Mouse (Mus musculus) CD8-positive naive resting alpha-beta T cell, adult 2 months (primary cell): ENCODE data around the gene Rhpn2.
A peak's percentile ranks its signal among the peaks of the same experiment; 100 is the strongest.
"Not testable (repeated sequence)": the region's sequence is repeated elsewhere in the genome, so short reads cannot be mapped to it uniquely, and the experiment has no call there.

Source experiments
- DNase-seq, 2 experiments: peaks; one replicate each; pipeline ENCODE4 v3.0.0; 2022; ENCODE audit warnings: low read depth in 2 of 2, low spot score in 2 of 2

Gene Rhpn2

DNA sequence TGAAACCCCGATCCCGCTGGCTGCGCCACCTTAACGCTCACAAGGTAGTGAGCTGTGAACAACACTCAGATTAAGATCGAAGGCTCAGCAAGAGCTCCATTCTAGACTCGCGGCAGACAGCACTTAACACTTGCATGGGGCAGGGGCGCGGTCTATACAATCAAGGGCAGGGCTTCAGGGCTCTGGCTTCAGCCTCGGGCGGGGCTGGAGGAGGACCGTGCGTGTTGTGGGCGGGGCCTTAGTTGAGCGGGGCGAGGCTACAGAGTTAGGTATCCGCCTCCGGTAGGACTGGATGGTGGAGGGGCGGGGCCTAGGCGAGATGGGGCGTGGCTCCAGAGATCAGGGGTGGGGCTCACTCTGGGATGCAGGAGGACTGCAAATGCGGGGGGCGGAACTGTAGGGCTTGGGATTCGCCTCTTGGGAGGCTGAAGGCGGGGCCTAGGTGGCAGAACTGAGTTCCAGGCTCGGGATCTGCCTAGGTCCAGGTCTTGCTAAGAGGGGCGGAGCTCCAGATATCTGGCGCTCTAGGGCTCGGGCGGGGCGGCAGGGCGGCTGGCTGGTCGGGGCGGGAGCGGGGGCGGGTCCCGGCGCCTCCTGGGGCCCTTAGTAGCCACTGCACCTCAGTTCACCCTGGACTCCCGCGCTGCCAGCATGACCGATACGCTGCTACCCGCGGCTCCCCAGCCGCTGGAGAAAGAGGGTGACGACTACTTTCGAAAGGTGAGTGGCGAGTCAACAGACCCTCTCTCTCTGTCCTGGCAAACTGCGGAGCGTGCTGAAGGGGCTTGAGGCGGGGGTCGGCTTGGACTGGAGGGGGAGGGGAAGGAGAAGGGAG, at the start of gene Rhpn2:
Rhpn2 (plus strand) TSS at position 479 of the 835 bp plus-strand sequence.
- DNase-seq, result peak; percentile 95 to 98

DNA sequence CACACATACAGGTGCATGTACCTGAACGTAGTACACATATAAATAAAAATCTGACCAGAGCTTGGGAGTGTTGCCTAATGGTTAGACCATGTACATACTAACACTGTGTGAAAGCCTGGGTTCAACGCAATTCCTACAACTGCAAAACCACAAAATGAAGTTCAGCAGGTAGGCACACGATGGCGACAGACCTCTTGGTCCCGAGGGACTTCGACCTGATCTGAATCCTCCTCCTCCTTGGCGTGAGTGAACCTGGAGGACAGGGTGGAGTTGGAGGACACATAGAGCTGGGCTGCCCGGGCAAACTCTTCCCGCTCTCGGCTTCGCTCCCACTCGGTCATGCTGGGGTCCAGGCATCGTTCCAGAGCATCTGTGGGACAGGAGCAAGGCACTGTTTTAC, 40.5 kb upstream of the Rhpn2 start:
- no peak for DNase-seq

DNA sequence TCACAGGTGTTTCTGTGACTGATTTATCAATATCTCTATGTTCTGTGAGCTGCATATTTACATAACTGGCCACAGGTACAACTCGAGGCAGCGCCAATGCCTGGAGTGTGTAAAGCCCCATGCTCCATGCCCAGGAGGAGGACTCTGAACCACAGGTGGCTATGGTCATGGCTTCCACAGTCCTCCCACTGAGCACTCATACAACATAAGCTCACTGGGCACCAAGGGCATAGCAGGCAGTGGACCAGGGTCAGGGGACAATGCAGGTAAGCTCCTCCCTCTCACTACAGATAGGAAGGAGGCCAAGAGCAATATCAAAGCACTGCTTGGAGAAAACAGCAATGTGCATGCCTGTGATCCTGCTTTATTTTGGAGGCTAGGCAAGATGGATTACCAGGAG, 38.3 kb upstream of the Rhpn2 start:
- no peak for DNase-seq

DNA sequence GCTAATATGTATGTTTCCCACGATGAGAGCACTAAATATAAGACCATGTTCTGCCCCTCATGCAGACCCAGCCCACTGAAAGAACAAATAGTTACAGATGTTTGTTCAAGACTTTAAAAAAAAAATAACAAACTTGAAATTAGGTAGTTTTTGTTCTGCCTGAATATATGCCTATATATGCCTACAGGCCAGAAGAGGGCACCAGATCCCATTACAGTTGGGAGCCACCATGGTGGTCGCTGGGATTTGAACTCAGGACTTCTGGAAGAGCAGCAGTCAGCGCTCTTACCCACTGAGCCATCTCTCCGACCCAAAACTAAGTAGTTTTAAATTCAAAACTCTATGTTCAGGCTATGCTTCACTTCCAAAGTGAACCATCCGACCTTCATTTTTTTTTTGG, 36.1 kb upstream of the Rhpn2 start:
- DNase-seq, result no peak

DNA sequence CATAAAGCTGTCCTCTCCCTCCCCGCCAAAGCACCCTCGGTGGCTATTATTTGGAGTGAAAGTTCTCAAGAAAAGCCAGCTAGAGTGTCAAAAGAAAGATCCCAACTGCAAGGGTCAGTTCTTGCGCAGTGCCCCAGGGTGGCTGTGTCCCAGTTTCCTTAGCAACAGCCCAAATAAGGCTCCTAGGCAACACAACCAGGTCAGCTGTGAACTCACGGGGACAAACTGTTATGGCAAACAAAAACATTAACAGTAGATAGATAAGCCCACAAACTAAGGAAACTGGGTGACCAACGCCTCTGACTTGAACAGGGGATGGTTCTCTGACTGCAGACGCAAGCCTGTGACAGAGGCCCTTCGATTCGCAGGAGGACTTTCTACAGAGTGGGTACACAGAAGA, 34.3 kb upstream of the Rhpn2 start:
- DNase-seq, result no peak

DNA sequence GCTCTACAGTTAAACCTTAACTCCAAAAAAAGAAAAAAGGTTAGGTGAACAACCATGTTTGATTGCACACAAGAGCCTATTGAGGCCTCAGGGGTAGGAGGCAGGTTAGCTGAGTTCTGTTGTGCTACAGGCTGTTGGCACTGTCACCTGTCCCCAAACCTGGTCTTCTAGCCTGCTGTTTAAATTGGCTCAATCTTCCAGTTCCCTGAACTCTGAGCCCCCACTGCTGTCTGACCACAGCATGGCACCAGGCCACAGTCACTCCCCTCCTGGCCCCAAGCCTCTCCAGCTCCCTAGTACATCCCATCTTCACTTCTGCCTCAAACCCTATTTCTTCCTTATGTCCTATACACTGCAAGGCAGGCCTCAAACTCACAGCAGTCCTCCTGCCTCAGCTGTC, 33.2 kb upstream of the Rhpn2 start:
- DNase-seq, result no peak

DNA sequence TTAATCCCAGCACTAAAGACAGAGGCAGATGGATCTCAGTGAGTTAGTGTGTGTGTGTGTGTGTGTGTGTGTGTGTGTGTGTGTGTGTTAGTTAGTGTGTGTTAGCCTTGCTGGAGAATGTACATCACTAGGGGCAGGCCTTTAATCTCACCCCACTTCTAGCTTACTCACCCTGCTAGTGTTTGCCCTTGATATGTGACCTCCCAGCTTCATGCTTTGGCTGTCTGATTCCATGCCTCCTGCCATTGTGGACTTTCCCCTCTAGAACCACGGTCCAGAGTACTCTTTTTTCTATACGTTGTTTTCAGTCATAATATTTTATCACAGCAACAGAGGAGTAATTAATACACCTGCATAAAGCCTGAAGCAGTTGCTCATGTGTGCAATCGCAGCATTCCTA, 22.8 kb upstream of the Rhpn2 start:
- DNase-seq, result no peak

DNA sequence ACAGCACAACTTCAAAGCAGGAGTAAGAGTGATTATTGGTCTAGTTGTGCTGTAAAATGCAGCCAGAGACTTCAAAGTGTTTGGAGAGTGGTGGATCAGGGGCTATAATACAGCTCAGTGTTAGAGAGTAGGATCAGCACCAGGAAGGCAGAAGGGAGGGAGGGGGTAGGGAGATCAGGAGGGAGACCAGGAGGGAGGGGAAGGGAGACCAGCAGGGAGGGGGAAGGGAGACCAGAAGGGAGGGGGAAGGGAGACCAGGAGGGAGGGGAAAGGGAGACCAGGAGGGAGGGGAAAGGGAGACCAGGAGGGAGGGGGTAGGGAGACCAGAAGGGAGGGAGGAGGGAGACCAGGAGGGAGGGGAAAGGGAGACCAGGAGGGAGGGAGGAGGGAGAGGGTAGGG, 19.8 kb upstream of the Rhpn2 start:
- no peak for DNase-seq

DNA sequence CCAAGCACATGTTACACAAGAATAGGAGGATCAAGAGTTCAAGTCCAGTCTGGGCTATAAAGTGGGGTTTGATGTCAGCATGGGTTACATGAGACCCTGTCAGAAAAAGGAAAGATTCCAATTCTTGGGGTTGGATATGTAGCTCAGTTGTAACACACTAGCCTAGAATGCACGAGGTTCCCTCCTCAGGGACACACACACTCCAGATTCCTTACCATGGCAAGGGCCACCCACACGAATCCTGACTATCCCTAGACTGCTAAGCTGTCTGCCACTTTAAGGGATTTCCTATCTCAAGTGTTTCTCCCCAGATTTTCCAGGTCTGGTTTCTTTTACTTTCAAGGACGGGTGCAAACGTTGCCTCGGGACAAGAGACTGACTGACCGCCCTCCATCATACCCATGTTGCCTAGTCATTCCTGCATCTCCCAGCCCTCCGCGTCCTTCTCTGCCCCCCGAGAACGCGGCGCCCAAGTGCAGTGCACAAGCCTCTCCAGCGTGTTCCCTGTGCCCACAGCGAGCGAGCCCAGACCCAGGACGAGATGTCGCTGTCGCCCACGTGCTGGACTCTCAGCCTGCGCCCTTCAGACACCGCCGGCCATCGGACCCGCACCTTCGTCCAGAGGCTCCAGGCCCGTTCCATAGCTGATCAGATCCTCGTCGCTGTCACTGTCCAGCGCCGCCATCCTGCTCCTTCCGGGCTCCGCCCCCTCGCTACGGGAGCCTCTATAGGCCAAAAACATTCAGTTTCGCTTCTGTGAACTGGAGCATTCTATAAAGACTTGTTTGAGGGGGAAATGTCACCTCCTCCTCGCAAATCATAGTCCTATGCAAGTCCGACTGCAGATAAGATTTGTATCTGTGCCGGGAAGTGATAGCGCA, 16.0 kb upstream of the Rhpn2 start, which contains the start of gene Gpatch1:
Gpatch1 (minus strand) TSS at position 712 of the 881 bp plus-strand sequence.
- DNase-seq, result peak; percentile 84 to 91

DNA sequence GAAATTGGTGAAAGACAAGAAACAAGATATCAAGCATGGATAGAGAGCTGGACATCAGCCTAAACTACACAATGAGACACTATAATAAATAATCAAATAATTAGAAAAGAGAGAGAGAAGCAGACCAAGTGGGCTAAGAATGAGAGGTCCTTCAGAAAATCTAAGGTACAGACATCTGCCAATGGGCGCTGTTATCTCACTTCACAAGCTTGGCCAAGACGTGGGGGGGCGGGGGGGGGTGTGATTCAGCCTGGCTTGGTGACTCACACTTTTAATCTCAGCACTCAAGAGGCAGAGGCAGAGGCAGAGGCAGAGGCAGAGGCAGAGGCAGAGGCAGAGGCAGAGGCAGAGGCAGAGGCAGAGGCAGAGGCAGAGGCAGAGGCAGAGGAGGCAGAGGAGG, 14.7 kb upstream of the Rhpn2 start:
- DNase-seq, result not testable (repeated sequence)

DNA sequence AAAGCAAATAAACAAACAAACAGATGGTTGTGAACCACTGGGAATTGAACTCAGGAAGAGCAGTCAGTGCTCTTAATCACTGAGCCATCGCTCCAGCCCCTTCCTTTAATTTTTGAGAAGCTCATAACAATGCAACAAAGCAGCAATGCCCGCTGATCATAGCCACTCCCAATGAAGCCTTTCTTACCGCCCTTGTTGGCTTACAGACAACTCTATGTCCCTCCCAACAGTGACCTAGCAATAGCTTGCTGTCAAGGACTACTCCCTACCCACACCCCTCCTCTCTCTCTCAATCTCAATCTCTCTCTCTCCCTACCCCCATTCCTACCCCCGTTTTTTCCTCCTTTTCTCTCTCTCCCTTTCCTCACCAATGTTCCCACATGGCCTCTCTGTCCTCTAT, 14.2 kb upstream of the Rhpn2 start:
- DNase-seq, result no peak

DNA sequence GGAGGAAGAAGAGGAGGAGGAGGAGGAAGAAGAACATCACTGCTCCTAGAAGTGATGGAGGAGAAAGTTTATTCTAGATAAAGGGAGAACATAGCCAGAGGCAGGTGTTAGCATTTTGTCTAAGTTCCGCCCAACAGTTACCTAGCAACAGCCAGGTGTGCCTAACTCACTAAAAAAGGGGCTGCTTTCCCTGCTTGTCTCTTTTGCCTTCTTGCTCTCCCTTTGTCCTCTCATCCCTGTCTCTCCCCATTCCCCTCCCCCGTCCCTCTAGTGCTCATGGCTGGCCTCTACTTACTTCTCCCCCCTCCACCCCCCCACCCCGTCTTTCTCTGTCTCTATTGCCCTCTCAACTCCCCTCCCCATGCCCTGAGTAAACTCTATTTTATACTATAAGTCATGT, 11.8 kb upstream of the Rhpn2 start:
- no peak for DNase-seq

DNA sequence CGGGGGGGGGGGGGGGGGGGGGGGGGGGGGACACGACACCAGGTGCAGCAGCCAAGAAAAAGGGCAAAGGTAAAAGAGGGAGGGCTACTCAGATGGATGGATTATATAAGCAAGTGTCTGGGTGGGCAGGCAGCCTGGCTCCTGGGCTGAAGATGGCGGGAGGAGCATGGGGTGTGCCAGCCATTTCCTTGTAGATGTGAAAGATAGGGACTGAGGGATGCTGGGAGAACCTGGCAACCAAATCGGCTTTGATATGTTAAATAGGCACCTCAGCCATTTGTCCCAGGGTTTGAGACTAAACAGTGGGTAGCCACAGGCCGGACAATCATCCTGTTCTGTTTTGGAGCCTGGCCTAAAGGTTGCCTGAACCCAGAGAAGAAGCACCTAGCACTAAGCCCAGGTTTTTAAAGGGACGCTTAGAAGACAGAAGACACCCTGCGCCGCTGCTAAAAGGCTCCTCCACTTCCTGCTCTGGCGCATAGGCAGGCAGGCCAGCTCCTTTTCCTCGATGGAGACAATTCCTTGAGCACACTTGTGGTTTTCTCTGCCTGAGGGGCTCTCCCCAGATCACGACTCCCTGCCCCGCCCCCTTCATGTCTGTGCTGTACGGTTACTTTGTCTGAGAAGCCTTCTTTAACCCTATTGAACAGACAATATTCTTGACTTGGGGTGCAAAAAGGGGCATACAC, 11.1 kb upstream of the Rhpn2 start:
- no peak for DNase-seq

DNA sequence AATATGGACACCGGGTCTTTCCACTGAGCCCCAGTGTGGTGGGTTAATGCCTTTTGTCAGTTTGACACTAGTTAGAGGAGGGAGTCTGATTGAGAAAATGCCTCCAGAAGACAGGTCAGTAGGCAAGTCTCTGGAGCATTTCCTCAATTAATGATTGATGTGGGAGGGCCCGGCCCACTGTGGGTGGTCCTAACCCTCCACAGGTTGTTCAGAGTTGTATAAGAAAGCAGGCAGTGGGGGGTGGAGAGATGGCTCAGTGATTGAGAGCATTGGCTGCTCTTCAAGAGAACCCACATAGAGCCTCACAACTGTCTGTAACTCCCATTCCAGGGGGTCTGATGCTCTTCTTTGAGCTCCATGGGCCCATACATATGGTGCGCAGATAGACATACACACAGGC, 2.4 kb upstream of the Rhpn2 start:
- no peak for DNase-seq

DNA sequence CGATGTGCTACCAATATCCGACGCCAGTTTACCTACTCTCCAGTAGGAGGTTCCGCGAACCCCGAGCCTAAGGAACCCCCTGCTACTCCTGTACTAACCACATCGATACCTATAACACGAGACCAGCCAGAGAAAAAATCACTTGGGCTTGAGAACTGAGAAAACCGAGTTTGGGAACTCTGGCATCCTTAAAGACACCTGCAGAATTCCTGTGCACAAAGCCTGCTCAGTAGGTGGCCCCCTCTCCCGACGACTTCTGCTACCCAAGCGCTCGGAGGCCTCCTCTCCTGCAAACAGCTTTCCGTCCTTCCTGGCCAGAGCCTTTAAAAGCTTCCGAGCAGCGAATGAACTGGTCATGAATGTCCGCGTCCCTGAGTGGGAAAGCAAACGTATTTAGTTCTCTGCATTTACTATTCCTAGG, 729 bp upstream of the Rhpn2 start:
- DNase-seq, result peak in 1 of 2 experiments; percentile 3

DNA sequence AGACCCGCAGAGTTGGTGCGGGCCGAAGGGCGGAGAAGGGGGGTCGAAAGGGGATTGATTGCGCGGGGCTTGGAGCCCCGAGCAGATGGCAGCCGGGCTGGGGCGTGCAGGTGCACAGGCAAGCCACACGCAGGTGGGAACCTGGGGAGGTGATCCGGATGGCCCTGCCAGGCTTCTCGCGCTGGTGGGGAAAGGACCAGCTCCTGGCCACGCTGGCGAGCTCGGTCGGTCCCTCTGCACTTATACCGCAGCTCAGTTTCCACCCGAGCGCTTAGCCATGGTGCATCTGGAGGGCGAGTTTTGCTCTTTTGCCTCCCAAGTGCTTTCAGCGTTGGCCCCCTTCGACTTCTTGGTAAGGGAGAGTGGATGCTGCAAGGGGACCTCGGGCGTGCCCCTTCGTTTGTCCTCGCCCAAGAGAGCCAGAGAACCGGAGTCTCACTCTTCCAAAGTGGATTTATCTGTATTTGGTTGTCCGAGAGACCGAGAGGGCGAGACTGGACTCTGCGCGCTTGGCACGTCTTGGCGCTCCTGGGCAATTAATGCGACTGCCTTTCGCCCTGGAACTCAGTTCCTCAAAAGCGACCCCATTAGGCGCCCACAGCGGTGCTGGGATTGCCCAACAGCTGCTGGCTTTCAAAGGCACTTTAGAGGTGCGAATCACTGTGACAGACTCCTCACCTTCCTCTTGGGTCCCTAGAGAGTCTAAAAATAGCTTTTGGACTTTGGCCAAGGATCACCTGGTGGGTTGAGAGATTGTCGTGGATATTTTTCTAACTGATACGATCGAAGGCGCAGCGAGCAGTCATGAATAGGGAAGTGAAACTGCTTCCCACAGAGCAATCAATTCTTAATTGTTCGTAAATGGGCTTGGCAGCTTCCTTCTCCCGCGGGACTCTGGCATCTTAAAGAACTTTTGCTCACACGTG, 820 bp downstream of the Rhpn2 start:
- DNase-seq, result peak; percentile 4 to 12

DNA sequence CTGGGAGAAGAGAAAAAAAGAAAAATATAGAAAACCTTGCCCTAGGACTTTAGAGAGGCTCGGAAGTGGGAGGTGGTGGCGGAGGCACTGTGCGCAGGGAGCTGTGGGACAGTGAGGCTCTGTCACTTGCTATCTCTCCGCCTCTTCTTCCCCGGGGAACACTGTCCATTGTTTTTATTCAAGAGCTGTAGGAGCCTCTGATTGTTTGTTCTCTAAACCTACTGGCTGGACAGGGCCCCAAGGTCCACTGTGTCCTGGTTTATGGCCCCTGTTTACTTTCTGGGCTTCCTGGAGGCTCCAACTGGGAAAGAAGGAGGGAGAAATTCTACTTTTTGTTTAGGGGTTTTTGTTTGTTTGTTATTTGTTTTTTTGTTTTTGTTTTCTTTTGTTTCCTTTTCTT, 6.2 kb downstream of the Rhpn2 start:
- no peak for DNase-seq

DNA sequence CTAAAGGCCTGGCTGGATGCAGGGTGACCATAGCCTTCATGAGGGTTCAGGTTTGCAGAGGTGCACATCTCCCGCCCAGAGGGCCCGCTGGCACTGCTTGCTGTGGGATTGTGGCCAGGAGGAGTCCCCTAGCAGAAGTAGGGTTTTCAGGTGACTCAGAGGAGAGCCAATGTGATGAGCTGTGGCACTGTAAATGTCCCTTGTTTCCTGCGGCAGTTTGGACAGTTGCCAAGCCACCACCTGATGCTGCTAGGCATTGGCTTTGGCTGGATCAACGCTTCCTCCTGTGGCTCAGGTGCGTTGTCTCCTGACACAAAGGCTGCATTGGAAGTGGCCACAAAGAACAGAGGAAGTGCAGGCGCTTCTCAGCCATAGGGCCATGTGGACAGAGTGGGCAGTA, 7.3 kb downstream of the Rhpn2 start:
- no peak for DNase-seq

DNA sequence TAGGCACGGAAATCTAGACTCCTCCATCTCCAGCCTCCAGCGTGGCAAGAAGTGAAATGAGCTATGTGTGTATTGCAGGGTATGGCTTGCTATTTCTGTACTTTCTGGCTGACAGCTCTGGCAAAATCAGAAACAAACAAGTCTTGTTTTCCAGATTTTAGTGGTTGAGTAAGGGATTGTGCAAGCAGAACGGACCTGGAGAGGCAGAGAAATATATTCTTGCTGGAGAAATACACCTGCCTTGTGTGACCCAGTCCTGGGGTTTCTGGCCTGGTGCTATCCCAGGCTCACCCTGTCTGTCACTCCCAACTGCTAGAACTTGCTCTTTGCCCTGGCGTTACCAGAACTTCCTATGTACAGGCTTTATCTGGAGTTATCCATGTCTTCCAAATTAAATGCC, 8.5 kb downstream of the Rhpn2 start:
- DNase-seq, result no peak

DNA sequence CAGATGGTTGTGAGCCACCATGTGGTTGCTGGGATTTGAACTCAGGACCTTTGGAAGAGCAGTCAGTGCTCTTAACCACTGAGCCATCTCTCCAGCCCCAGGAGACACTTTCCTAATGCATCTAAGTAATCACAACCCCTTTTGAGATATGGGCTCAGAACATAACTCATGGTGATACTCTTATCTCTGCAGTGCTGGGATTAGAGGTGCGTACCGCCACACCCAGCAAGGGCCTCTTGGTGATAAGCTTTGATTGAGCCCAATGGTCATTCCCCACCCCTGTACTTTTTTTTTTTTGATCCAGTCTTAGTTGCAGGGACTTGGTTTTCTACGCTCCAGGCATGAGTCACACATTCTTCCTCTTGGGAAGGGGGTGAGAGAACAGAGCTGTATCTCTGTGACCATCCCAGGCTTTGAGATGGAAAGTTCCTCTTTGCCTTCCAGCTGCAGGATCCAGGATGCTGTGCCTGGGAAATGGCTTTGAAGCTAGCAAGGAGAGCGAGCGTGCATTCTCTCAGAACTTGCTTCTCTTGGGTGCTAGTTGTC, 10.9 kb downstream of the Rhpn2 start:
- DNase-seq, result no peak
